Mouse (Mus musculus): ENCODE results near the gene Tigd3. TPM values are rescaled to one million over a fixed set of nuclear protein-coding genes. Genes with fewer than 3 reads are reported as not detected.

Tigd3 gene
- 0.47 and 0.54 TPM in 2 replicates for polyA plus RNA-seq (2015; fragmentation: Nextera tagmentation; extraction: Ambion mirVana)

DNA sequence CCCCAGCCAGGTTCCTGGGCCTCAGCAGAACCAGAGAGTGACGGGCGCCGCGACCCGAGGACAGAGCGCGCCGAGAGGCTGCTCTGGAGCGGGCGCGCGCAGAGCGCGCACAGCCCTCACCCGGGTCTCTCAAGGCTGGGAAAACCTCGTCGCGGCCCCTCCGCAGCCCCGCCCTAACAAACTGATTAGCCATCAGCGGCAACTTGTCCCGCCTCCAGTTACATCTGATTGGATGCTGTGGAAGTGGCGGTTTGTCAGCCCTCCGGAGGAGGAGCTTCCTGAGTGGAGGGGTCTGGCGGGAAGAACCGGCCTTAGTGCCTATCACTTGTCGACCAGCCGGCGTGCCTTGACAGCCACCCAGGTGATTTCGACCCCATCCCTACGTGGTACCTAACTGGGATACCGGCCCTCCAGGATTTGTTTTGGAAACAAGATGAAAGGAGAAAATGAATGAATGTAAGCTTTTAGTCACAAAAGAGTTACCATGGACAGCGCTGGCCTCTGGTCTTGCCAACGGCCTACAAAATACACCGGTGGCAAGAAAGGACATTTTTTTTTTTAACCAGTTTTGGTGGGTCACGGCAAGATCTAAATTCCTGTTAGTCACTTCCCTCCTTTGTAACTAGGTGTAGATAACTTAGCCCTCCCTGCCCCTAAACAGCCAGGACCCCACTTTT is at the start of gene Tigd3:
Gene Tigd3 (minus strand): TSS at position 148 of the 677 bp plus-strand sequence.

DNA sequence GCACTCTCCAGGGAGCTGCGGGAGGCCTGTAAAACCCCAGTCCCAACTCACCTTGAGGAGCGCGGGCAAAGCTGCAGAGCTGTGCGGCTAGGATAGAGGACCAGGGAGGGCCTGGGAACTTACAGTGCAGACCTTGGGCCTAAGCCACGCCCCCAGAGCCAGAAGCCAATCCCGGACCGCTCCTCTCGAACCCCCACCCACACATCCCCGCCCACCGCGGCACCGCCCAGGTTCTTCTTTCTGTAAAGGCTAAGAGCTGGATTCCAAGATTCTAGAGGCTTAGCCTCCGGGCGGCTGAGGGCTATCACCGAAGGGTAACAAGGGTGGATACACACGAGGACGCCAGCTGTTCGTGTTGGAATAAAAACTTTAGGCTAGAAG is 30.8 kb upstream of the Tigd3 start, which contains the start of gene Cdc42ep2:
Gene Cdc42ep2 (minus strand): TSS at position 104 of the 381 bp plus-strand sequence.

GRCm38 (mm10) chr19:5913007-5913719 is 19.2 kb upstream of the Tigd3 start, which contains the start of gene Dpf2:
Dpf2 (minus strand) TSS chr19:5913010.

DNA sequence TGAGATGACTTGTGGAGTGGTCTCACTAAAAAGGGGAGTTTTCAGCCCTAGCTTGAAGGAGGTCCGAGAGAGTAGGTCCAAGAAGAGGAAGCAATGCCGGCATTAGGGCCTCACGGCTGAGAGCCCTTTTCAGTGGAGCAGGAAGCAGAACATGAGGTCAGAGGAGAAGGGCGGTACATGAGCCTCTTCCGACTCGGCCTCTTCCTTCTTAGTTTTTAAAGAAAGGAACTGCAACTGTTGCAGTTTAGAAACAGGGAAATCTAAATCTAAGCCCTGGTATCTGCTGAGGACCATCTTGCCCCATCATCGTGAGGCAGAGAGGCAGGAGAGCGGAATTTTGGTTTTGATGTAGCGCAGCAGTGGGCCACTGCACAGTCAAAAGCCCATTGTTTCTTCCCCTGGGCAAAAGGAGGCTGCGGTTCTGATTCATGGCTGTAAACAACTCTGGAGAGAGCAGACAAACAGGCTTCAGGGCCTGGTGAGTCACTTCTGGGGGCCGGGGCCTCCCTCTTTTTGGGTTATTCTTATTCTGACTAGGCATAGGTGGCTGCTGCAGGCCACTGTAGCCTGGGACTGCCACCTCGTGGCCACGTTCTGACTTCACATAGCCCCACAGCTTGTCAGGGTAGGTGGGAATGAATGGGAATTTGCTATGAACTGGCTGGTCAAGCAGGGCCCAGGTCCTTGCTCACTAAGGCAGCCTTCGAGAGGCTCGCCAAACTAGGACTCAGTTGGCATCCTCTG is 16.2 kb downstream of the Tigd3 start, which contains the start of gene Slc25a45:
Gene Slc25a45 (plus strand): TSS at position 191 of the 744 bp plus-strand sequence.

GRCm38 (mm10) chr19:5874969-5875480 is 18.9 kb downstream of the Tigd3 start, which contains the start of gene Frmd8:
Frmd8 (minus strand) TSS chr19:5875274.

Other genes starting within 250 kb of the Tigd3 start
- gene Sipa1, start 230.4 kb downstream of the Tigd3 start, polyA plus RNA-seq (2015; fragmentation: Nextera tagmentation; extraction: Ambion mirVana) = 14.1 and 14.4 TPM in 2 replicates
- gene Map3k11, start 205.4 kb downstream of the Tigd3 start, polyA plus RNA-seq (2015; fragmentation: Nextera tagmentation; extraction: Ambion mirVana) = 11.8 and 12.4 TPM in 2 replicates
- 8.9 and 9.8 TPM in 2 replicates for gene Pcnx3, start 205.2 kb downstream of the Tigd3 start, polyA plus RNA-seq (2015; fragmentation: Nextera tagmentation; extraction: Ambion mirVana)
- gene Kcnk7, start 189.8 kb downstream of the Tigd3 start, polyA plus RNA-seq (2015; fragmentation: Nextera tagmentation; extraction: Ambion mirVana) = 0.33 and 0.46 TPM in 2 replicates
- gene Ehbp1l1, start 167.8 kb downstream of the Tigd3 start, polyA plus RNA-seq (2015; fragmentation: Nextera tagmentation; extraction: Ambion mirVana) = 120 and 126 TPM in 2 replicates
- gene Fam89b, start 164.5 kb downstream of the Tigd3 start, polyA plus RNA-seq (2015; fragmentation: Nextera tagmentation; extraction: Ambion mirVana) = 52.4 and 60.2 TPM in 2 replicates
- gene Ltbp3, start 153.2 kb downstream of the Tigd3 start, polyA plus RNA-seq (2015; fragmentation: Nextera tagmentation; extraction: Ambion mirVana) = 27.7 and 29.5 TPM in 2 replicates
- gene Scyl1, start 122.7 kb downstream of the Tigd3 start, polyA plus RNA-seq (2015; fragmentation: Nextera tagmentation; extraction: Ambion mirVana) = 62.1 and 63.5 TPM in 2 replicates
- 14.8 and 15.1 TPM in 2 replicates for gene Frmd8, start 18.9 kb downstream of the Tigd3 start, polyA plus RNA-seq (2015; fragmentation: Nextera tagmentation; extraction: Ambion mirVana)
- 3.7 and 4.5 TPM in 2 replicates for gene Slc25a45, start 16.3 kb downstream of the Tigd3 start, polyA plus RNA-seq (2015; fragmentation: Nextera tagmentation; extraction: Ambion mirVana)
- gene Dpf2, start 18.9 kb upstream of the Tigd3 start, polyA plus RNA-seq (2015; fragmentation: Nextera tagmentation; extraction: Ambion mirVana) = 52.6 and 59.0 TPM in 2 replicates
- 18.8 and 20.3 TPM in 2 replicates for gene Cdc42ep2, start 30.7 kb upstream of the Tigd3 start, polyA plus RNA-seq (2015; fragmentation: Nextera tagmentation; extraction: Ambion mirVana)
- gene Pola2, start 70.1 kb upstream of the Tigd3 start, polyA plus RNA-seq (2015; fragmentation: Nextera tagmentation; extraction: Ambion mirVana) = 41.8 and 42.6 TPM in 2 replicates
- gene Slc22a20, start 92.0 kb upstream of the Tigd3 start, polyA plus RNA-seq (2015; fragmentation: Nextera tagmentation; extraction: Ambion mirVana) = 0.31 and 0.34 TPM in 2 replicates
- gene Capn1, start 121.7 kb upstream of the Tigd3 start, polyA plus RNA-seq (2015; fragmentation: Nextera tagmentation; extraction: Ambion mirVana) = 30.2 and 32.8 TPM in 2 replicates
- gene Syvn1, start 152.4 kb upstream of the Tigd3 start, polyA plus RNA-seq (2015; fragmentation: Nextera tagmentation; extraction: Ambion mirVana) = 16.7 and 19.3 TPM in 2 replicates
- gene Mrpl49, start 163.6 kb upstream of the Tigd3 start, polyA plus RNA-seq (2015; fragmentation: Nextera tagmentation; extraction: Ambion mirVana) = 29.8 and 33.9 TPM in 2 replicates
- gene Fau, start 163.7 kb upstream of the Tigd3 start, polyA plus RNA-seq (2015; fragmentation: Nextera tagmentation; extraction: Ambion mirVana) = 611 and 659 TPM in 2 replicates
- gene Znhit2, start 167.0 kb upstream of the Tigd3 start, polyA plus RNA-seq (2015; fragmentation: Nextera tagmentation; extraction: Ambion mirVana) = 27.6 and 28.5 TPM in 2 replicates
- gene Tm7sf2, start 174.2 kb upstream of the Tigd3 start, polyA plus RNA-seq (2015; fragmentation: Nextera tagmentation; extraction: Ambion mirVana) = 14.6 and 19.7 TPM in 2 replicates
- gene Vps51, start 183.1 kb upstream of the Tigd3 start, polyA plus RNA-seq (2015; fragmentation: Nextera tagmentation; extraction: Ambion mirVana) = 37.0 and 41.4 TPM in 2 replicates
- not detected in 2 replicates for gene Tmem262, start 185.9 kb upstream of the Tigd3 start, polyA plus RNA-seq (2015; fragmentation: Nextera tagmentation; extraction: Ambion mirVana)
- 0.35 and 0.64 TPM in 2 replicates for gene Gm28374, start 188.1 kb upstream of the Tigd3 start, polyA plus RNA-seq (2015; fragmentation: Nextera tagmentation; extraction: Ambion mirVana)
- gene Zfpl1, start 190.8 kb upstream of the Tigd3 start, polyA plus RNA-seq (2015; fragmentation: Nextera tagmentation; extraction: Ambion mirVana) = 46.9 and 47.9 TPM in 2 replicates
- gene Cdca5, start 190.8 kb upstream of the Tigd3 start, polyA plus RNA-seq (2015; fragmentation: Nextera tagmentation; extraction: Ambion mirVana) = 4.7 and 8.0 TPM in 2 replicates
- gene AC131692.1, start 200.3 kb upstream of the Tigd3 start, polyA plus RNA-seq (2015; fragmentation: Nextera tagmentation; extraction: Ambion mirVana) = not detected in 2 replicates
- 0.08 TPM in 1 of 2 replicates, not detected in the other for gene Naaladl1, start 211.6 kb upstream of the Tigd3 start, polyA plus RNA-seq (2015; fragmentation: Nextera tagmentation; extraction: Ambion mirVana)
- 23.3 and 26.6 TPM in 2 replicates for gene Sac3d1, start 224.5 kb upstream of the Tigd3 start, polyA plus RNA-seq (2015; fragmentation: Nextera tagmentation; extraction: Ambion mirVana)
- 14.6 and 15.8 TPM in 2 replicates for gene Snx15, start 234.2 kb upstream of the Tigd3 start, polyA plus RNA-seq (2015; fragmentation: Nextera tagmentation; extraction: Ambion mirVana)
- gene Batf2, start 246.8 kb upstream of the Tigd3 start, polyA plus RNA-seq (2015; fragmentation: Nextera tagmentation; extraction: Ambion mirVana) = 0.28 and 0.30 TPM in 2 replicates
- 54.9 and 59.2 TPM in 2 replicates for gene Arl2, start 247.4 kb upstream of the Tigd3 start, polyA plus RNA-seq (2015; fragmentation: Nextera tagmentation; extraction: Ambion mirVana)